Mouse (Mus musculus): ENCODE data around the gene Ski.

GRCm38 (mm10) chr4:155146107-155146823 is 76.1 kb downstream of the Ski start:
- TF ChIP-seq TAL1 (IDR thresholded peaks at IDR 0.05; ENCODE audit: low read length) (no peak), GATA1 (IDR thresholded peaks at IDR 0.05; ENCODE audit: low read length) (no peak)

Data from erythroblast, embryonic 14.5 days (primary cell).